Mouse (Mus musculus): ENCODE measurements around the gene Efhd1. TPM values are rescaled to one million over a fixed set of nuclear protein-coding genes. Genes with fewer than 3 reads are reported as not detected.

Gene Efhd1
- total and polyA plus RNA-seq, 2 experiments: 0.22 TPM; not detected in 1

DNA sequence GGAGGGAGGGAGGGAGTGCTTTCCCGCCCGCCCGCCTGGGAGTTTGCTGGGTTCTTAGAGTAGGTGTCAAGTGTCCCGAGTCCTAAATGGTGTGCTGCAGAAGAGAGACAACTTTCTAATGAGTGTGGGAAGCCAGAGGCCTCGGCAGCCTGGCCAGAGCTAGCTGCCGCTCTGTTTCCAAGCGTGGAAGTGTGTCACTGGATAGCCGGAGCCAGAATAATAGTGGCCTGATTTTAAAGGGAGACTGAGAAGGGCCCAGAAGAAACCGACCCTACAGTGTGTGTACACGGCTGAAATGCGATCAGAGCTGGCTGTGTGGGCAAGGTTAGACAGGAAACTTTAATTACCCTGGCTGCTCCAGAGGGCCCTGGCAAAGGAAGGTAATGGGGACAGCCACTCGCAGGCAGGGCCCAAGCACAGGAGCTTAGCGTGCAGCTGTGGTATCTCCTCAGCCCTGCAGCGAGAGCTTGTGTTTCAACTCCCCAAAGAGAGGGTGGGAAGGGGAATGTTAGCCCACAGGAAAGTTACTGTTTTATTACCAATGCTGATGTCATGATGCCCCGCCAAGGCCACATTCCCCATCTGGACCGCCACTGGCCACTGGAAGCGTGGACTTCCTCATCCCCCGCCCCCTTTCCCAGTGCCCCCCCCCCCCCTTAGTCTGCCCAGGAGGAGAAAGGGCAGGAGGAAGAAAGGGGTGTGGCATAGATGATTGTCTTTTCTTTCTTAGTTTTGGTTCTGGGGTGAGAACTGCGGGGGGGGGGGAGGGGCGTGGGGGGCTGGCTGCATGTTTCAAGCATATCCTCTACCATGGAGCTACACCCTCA lies 6.7 kb downstream of the Efhd1 start:
- H3K4me1 ChIP-seq (ENCODE audit: control insufficient read depth, insufficient read depth, low read length): no peaks in the 10 kb centered on the region
- H3K27ac ChIP-seq (replicated peaks; ENCODE audit: insufficient read depth, low read depth, low read length): no peak overlapping the region
- 75% methylated on average over 20 of the region's 20 CpGs for WGBS
- no peak overlapping the region for H3K4me3 ChIP-seq (ENCODE audit: insufficient read depth, low read depth, low read length)
- no peak for DNase-seq (ENCODE audit: extremely low read depth, low read depth, low spot score)
- TF ChIP-seq POLR2A (IDR thresholded peaks at IDR 0.05; ENCODE audit: extremely low read depth, insufficient read depth, low read length): no peak
- TF ChIP-seq CTCF (IDR thresholded peaks at IDR 0.05; ENCODE audit: low read depth, low read length): no peak
- no peaks in the 10 kb centered on the region for H3K36me3 ChIP-seq (ENCODE audit: control insufficient read depth, insufficient read depth, low read length)
- no peak overlapping the region for H3K9ac ChIP-seq (ENCODE audit: low read depth, low read length)
- H3K79me2 ChIP-seq (ENCODE audit: control insufficient read depth, insufficient read depth, low read length): no peaks in the 10 kb centered on the region
- 0 out of 2 replicates have a peak, but pooled peaks cover 6% of the 10 kb centered on the region for H3K27me3 ChIP-seq (ENCODE audit: control insufficient read depth, insufficient read depth, low read length)

DNA sequence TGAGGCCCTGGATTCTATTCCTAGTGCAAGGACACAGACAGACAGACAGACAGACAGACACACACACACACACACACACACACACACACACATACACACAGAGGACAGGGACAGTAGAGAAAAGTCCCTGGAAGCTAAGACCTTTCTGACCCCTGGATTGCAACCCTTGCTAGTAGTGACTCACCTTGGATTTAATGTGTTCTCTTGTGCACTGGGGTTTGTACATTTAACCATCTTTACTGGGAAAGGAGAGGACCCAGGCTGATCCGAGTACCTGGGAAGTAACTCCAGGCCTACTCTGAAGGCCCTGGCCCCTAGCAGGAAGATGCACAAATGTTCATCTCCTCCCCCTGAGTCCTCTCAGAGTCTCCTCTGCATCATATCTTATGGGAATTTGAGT lies 7.4 kb downstream of the Efhd1 start:
- no peak overlapping the region for H3K27ac ChIP-seq (replicated peaks; ENCODE audit: insufficient read depth, low read depth, low read length)
- TF ChIP-seq CTCF (IDR thresholded peaks at IDR 0.05; ENCODE audit: low read depth, low read length): no peak
- TF ChIP-seq POLR2A (IDR thresholded peaks at IDR 0.05; ENCODE audit: extremely low read depth, insufficient read depth, low read length): no peak
- H3K9ac ChIP-seq (ENCODE audit: low read depth, low read length): no peak overlapping the region
- DNase-seq (ENCODE audit: extremely low read depth, low read depth, low spot score): no peak
- WGBS: 93% methylated on average over 1 of the region's 1 CpGs
- no peaks in the 10 kb centered on the region for H3K36me3 ChIP-seq (ENCODE audit: control insufficient read depth, insufficient read depth, low read length)
- no peaks in the 10 kb centered on the region for H3K27me3 ChIP-seq (ENCODE audit: control insufficient read depth, insufficient read depth, low read length)
- no peaks in the 10 kb centered on the region for H3K79me2 ChIP-seq (ENCODE audit: control insufficient read depth, insufficient read depth, low read length)
- no peaks in the 10 kb centered on the region for H3K4me1 ChIP-seq (ENCODE audit: control insufficient read depth, insufficient read depth, low read length)
- no peak overlapping the region for H3K4me3 ChIP-seq (ENCODE audit: insufficient read depth, low read depth, low read length)

DNA sequence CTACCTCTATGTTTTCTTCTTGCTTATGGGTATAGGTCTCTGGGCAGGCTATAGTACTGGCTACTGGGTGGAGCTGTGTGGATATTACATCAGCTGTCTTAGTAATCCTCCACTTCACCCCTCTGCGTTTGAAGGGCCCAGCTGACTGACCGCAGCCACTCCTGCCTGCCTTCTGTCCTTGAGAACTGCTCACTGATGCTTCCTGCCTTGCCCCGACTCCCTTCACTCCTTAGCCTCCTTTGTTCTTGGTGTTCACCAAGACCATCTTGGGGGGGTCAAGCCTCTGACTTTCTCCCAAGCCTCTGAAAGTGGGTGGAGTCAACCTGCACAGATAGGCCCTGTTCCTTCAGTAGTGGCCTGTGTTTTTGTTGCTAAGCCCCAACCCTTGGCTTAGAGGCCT lies 8.3 kb downstream of the Efhd1 start:
- Histone ChIP-seq H3K27ac (replicated peaks; ENCODE audit: insufficient read depth, low read depth, low read length) (no peak overlapping the region), H3K9ac (ENCODE audit: low read depth, low read length) (no peak overlapping the region), H3K36me3 (ENCODE audit: control insufficient read depth, insufficient read depth, low read length) (no peaks in the 10 kb centered on the region), H3K4me1 (ENCODE audit: control insufficient read depth, insufficient read depth, low read length) (no peaks in the 10 kb centered on the region), H3K27me3 (ENCODE audit: control insufficient read depth, insufficient read depth, low read length) (no peaks in the 10 kb centered on the region), H3K79me2 (ENCODE audit: control insufficient read depth, insufficient read depth, low read length) (no peaks in the 10 kb centered on the region), H3K4me3 (ENCODE audit: insufficient read depth, low read depth, low read length) (no peak overlapping the region)
- TF ChIP-seq CTCF (IDR thresholded peaks at IDR 0.05; ENCODE audit: low read depth, low read length): no peak
- no peak for TF ChIP-seq POLR2A (IDR thresholded peaks at IDR 0.05; ENCODE audit: extremely low read depth, insufficient read depth, low read length)
- DNase-seq (ENCODE audit: extremely low read depth, low read depth, low spot score): no peak
- 93% methylated on average over 3 of the region's 3 CpGs for WGBS

DNA sequence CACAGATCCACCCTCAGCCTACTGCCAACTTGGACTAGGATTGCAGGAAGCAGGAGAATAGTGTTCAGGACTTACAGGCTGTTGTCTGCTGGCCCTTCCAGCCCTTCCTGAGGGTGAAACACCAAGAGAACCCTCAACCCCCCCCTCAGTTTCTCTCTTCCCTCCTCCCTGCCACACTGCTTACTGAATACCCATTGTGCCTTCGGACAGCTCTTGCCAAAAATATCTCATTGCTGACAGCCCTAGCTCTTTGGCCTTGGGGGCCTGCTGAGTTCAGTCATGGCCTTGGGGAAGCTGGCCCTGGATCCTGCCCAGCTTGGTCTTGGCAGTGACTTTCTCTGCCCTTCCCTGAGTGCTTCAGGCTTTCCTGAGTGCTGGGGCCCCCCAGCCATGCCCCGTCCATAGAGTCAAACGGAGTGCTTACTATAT lies 9.4 kb downstream of the Efhd1 start:
- Histone ChIP-seq H3K4me3 (ENCODE audit: insufficient read depth, low read depth, low read length) (no peak overlapping the region), H3K27me3 (ENCODE audit: control insufficient read depth, insufficient read depth, low read length) (no peaks in the 10 kb centered on the region), H3K36me3 (ENCODE audit: control insufficient read depth, insufficient read depth, low read length) (no peaks in the 10 kb centered on the region), H3K4me1 (ENCODE audit: control insufficient read depth, insufficient read depth, low read length) (no peaks in the 10 kb centered on the region), H3K79me2 (ENCODE audit: control insufficient read depth, insufficient read depth, low read length) (no peaks in the 10 kb centered on the region), H3K27ac (replicated peaks; ENCODE audit: insufficient read depth, low read depth, low read length) (no peak overlapping the region), H3K9ac (ENCODE audit: low read depth, low read length) (no peak overlapping the region)
- no peak for DNase-seq (ENCODE audit: extremely low read depth, low read depth, low spot score)
- WGBS: 89% methylated on average over 3 of the region's 3 CpGs
- TF ChIP-seq CTCF (IDR thresholded peaks at IDR 0.05; ENCODE audit: low read depth, low read length) (no peak), POLR2A (IDR thresholded peaks at IDR 0.05; ENCODE audit: extremely low read depth, insufficient read depth, low read length) (no peak)

DNA sequence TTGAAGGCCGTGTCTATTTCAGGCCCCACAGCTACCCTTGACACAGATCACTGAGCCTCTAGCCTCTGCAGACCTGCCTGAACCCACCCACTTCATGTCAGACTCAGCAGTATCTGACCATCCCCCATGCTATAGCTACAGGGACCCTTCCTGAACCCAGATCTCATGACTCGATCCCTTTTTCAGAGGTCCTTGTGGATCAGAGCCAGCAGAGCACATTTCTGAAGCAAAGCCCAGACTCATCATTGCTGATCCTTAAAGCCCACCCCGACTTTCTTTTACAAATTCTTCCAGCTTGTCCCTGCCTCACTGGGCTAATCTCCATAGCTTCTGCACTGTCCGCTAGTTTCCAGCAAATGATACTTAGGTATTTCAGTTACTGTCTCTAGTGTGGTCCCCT lies 10.0 kb downstream of the Efhd1 start:
- TF ChIP-seq POLR2A (IDR thresholded peaks at IDR 0.05; ENCODE audit: extremely low read depth, insufficient read depth, low read length) (no peak), CTCF (IDR thresholded peaks at IDR 0.05; ENCODE audit: low read depth, low read length) (no peak)
- no peak overlapping the region for H3K4me3 ChIP-seq (ENCODE audit: insufficient read depth, low read depth, low read length)
- no peaks in the 10 kb centered on the region for H3K4me1 ChIP-seq (ENCODE audit: control insufficient read depth, insufficient read depth, low read length)
- H3K36me3 ChIP-seq (ENCODE audit: control insufficient read depth, insufficient read depth, low read length): no peaks in the 10 kb centered on the region
- H3K9ac ChIP-seq (ENCODE audit: low read depth, low read length): no peak overlapping the region
- DNase-seq (ENCODE audit: extremely low read depth, low read depth, low spot score): no peak
- H3K79me2 ChIP-seq (ENCODE audit: control insufficient read depth, insufficient read depth, low read length): no peaks in the 10 kb centered on the region
- WGBS: 81% methylated on average over 4 of the region's 4 CpGs
- H3K27ac ChIP-seq (replicated peaks; ENCODE audit: insufficient read depth, low read depth, low read length): no peak overlapping the region
- H3K27me3 ChIP-seq (ENCODE audit: control insufficient read depth, insufficient read depth, low read length): no peaks in the 10 kb centered on the region

DNA sequence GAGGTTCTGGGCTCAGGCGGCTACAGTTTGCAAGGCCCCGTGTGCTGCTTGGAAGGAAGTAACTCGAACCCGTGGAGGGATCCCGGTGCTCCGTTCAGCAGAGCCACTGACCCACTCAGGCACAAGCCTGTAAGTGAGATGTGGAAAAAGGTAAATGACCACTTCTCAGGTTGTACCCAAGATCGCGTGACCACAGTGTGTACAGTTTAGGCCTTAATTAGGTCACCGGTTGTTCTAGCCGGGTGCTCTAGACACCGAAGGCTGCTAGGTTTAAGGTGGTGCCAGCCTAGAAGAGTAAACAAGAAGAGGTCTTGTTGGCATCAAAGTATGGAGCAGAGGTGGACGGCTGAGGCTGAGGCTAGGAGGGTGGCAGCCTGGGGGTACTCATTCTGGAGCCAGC lies 11.0 kb downstream of the Efhd1 start:
- no peak overlapping the region for H3K27ac ChIP-seq (replicated peaks; ENCODE audit: insufficient read depth, low read depth, low read length)
- H3K79me2 ChIP-seq (ENCODE audit: control insufficient read depth, insufficient read depth, low read length): no peaks in the 10 kb centered on the region
- no peak for TF ChIP-seq CTCF (IDR thresholded peaks at IDR 0.05; ENCODE audit: low read depth, low read length)
- TF ChIP-seq POLR2A (IDR thresholded peaks at IDR 0.05; ENCODE audit: extremely low read depth, insufficient read depth, low read length): no peak
- DNase-seq (ENCODE audit: extremely low read depth, low read depth, low spot score): no peak
- H3K9ac ChIP-seq (ENCODE audit: low read depth, low read length): no peak overlapping the region
- no peaks in the 10 kb centered on the region for H3K36me3 ChIP-seq (ENCODE audit: control insufficient read depth, insufficient read depth, low read length)
- WGBS: 92% methylated on average over 12 of the region's 12 CpGs
- no peak overlapping the region for H3K4me3 ChIP-seq (ENCODE audit: insufficient read depth, low read depth, low read length)
- H3K27me3 ChIP-seq (ENCODE audit: control insufficient read depth, insufficient read depth, low read length): no peaks in the 10 kb centered on the region
- H3K4me1 ChIP-seq (ENCODE audit: control insufficient read depth, insufficient read depth, low read length): no peaks in the 10 kb centered on the region
